Mouse (Mus musculus) gastrocnemius, postnatal 4 days (tissue): Measurements from ENCODE around the gene Patj. TPM values are rescaled to one million over a fixed set of nuclear protein-coding genes. Genes with fewer than 3 reads are reported as not detected.
"Not testable (repeated sequence)": the region's sequence is repeated elsewhere in the genome, so short reads cannot be mapped to it uniquely, and the experiment has no call there.

Source experiments
- DNase-seq, 2 experiments: peaks; one replicate each; pipeline ENCODE4 v3.0.0; 2021 to 2022; ENCODE audit warnings: low spot score in 2 of 2, mixed read lengths in 2 of 2
- total RNA-seq, 2 experiments: library from RNA; stranded (reverse); gene quantifications; 2 replicates each; pipeline ENCODE4 v1.2.3; 2021

Patj gene
- total RNA-seq, 2 experiments from 2014 or later = 8.4 to 10.7 TPM

- no peak for DNase-seq
Measured at GRCm38 (mm10) chr4:98566741-98567140, 171.2 kb downstream of the Patj start.

GRCm38 (mm10) chr4:98567457-98567856 is 171.9 kb downstream of the Patj start:
- DNase-seq = no peak

- DNase-seq = no peak
Measured at GRCm38 (mm10) chr4:98569904-98570303, 174.3 kb downstream of the Patj start.

GRCm38 (mm10) chr4:98577275-98577674 is 181.7 kb downstream of the Patj start:
- no peak for DNase-seq

GRCm38 (mm10) chr4:98577957-98578541 is 182.5 kb downstream of the Patj start:
- DNase-seq = no peak

- no peak for DNase-seq
Measured at GRCm38 (mm10) chr4:98581456-98581855, 185.9 kb downstream of the Patj start.

- DNase-seq = no peak
Measured at GRCm38 (mm10) chr4:98584023-98584422, 188.4 kb downstream of the Patj start.

- DNase-seq = no peak
Measured at GRCm38 (mm10) chr4:98586303-98586702, 190.7 kb downstream of the Patj start.

GRCm38 (mm10) chr4:98587686-98588085 is 192.1 kb downstream of the Patj start:
- no peak for DNase-seq

- DNase-seq = no peak
Measured at GRCm38 (mm10) chr4:98593961-98594360, 198.4 kb downstream of the Patj start.

GRCm38 (mm10) chr4:98598546-98598971 is 203.0 kb downstream of the Patj start:
- no peak for DNase-seq

- DNase-seq = no peak
Measured at GRCm38 (mm10) chr4:98599358-98599757, 203.8 kb downstream of the Patj start.

- no peak for DNase-seq
Measured at GRCm38 (mm10) chr4:98603131-98603530, 207.5 kb downstream of the Patj start.

GRCm38 (mm10) chr4:98610501-98610900 is 214.9 kb downstream of the Patj start:
- DNase-seq = no peak

- no peak for DNase-seq
Measured at GRCm38 (mm10) chr4:98614395-98614794, 218.8 kb downstream of the Patj start.

GRCm38 (mm10) chr4:98619199-98619598 is 223.6 kb downstream of the Patj start:
- DNase-seq = no peak

- no peak for DNase-seq
Measured at GRCm38 (mm10) chr4:98620986-98621784, 225.6 kb downstream of the Patj start.

- DNase-seq = no peak
Measured at GRCm38 (mm10) chr4:98622180-98622579, 226.6 kb downstream of the Patj start.

- DNase-seq = no peak
Measured at GRCm38 (mm10) chr4:98622996-98623673, 227.6 kb downstream of the Patj start.

- DNase-seq = no peak
Measured at GRCm38 (mm10) chr4:98628286-98628685, 232.7 kb downstream of the Patj start.

GRCm38 (mm10) chr4:98629217-98629616 is 233.6 kb downstream of the Patj start:
- not testable (repeated sequence) for DNase-seq
